Mouse (Mus musculus): ENCODE results near the gene Gm11127. TPM values are rescaled to one million over a fixed set of nuclear protein-coding genes. Genes with fewer than 3 reads are reported as not detected.
A peak's percentile ranks its signal among the peaks of the same experiment; 100 is the strongest.

Gm11127 gene
- polyA plus RNA-seq, 1 experiment from 2014 or later = not detected

DNA sequence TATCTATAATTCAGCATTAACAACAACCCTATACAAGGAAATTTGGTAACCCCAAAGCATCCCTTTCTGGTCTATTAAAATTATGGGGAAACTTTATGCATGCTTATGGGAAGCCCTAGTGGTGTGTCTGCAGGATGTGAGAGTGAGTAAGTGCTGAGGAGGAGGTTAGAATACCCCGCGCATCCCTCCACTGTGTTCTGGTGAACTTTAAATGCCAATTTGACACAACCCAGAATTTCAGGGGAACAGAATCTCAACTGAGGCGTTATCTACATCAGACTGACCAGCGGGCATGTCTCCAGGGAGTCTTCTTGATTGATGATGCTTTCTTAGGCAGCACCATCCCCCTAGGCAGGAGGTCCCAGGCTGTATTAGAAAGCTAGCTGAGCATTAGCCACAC lies 32.3 kb downstream of the Gm11127 start:
- H3K9ac ChIP-seq (replicated peaks; ENCODE audit: low read depth) = no peak overlapping the region
- no peak overlapping the region for H3K27ac ChIP-seq (ENCODE audit: low read length)
- ATAC-seq (no peak), DNase-seq (ENCODE audit: low spot score) (no peak)
- TF ChIP-seq EP300 (IDR thresholded peaks at IDR 0.05) (no peak), CTCF (IDR thresholded peaks at IDR 0.05) (no peak)
- no peaks in the 10 kb centered on the region for H3K27me3 ChIP-seq (replicated peaks; ENCODE audit: insufficient read depth, low read length)
- WGBS = 51% methylated on average over 4 of the region's 4 CpGs
- no peaks in the 10 kb centered on the region for H3K9me3 ChIP-seq (ENCODE audit: low read length)
- H3K4me2 ChIP-seq (replicated peaks; ENCODE audit: low read depth, low read length) = no peak overlapping the region
- no peaks in the 10 kb centered on the region for H3K36me3 ChIP-seq (ENCODE audit: insufficient read depth, low read length)
- peaks cover 6% of the 10 kb centered on the region; the same call in 1 of the 2 replicates for H3K4me1 ChIP-seq (ENCODE audit: insufficient read depth, low read depth, low read length)
- H3K4me3 ChIP-seq (ENCODE audit: low read depth, low read length) = no peak overlapping the region

DNA sequence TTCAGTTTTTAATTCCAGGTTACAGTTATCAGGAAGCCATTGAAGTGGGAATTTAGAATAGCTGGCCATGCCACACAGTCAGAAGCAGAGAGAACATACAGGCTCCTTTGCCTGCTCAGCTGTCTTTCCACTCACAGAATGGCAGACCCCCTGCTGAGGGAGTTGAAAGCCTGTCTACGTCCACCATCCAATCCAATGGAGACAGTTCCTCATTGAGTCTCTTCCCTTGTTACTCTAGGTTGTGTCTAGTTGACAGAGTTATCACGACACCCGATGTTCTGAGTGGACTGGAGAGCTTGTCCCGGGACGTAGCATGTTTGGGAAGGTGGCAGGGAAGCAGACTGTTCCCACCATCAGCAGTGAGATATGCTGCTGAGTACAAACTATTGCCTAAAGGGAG lies 33.0 kb downstream of the Gm11127 start:
- Histone ChIP-seq H3K4me3 (ENCODE audit: low read depth, low read length) (no peak overlapping the region), H3K9me3 (ENCODE audit: low read length) (no peaks in the 10 kb centered on the region), H3K36me3 (ENCODE audit: insufficient read depth, low read length) (no peaks in the 10 kb centered on the region), H3K27me3 (replicated peaks; ENCODE audit: insufficient read depth, low read length) (no peaks in the 10 kb centered on the region), H3K4me2 (replicated peaks; ENCODE audit: low read depth, low read length) (no peak overlapping the region), H3K4me1 (ENCODE audit: insufficient read depth, low read depth, low read length) (peaks cover 6% of the 10 kb centered on the region; the same call in 1 of the 2 replicates), H3K9ac (replicated peaks; ENCODE audit: low read depth) (no peak overlapping the region), H3K27ac (ENCODE audit: low read length) (no peak overlapping the region)
- TF ChIP-seq EP300 (IDR thresholded peaks at IDR 0.05) (no peak), CTCF (IDR thresholded peaks at IDR 0.05) (no peak)
- DNase-seq (ENCODE audit: low spot score) (no peak), ATAC-seq (no peak)
- WGBS = 49% methylated on average over 5 of the region's 5 CpGs

GRCm38 (mm10) chr17:36023710-36024654 lies 34.2 kb downstream of the Gm11127 start:
- H3K4me1 ChIP-seq (ENCODE audit: insufficient read depth, low read depth, low read length) = peaks cover 6% of the 10 kb centered on the region; the same call in 1 of the 2 replicates
- no peaks in the 10 kb centered on the region for H3K9me3 ChIP-seq (ENCODE audit: low read length)
- no peaks in the 10 kb centered on the region for H3K36me3 ChIP-seq (ENCODE audit: insufficient read depth, low read length)
- H3K4me3 ChIP-seq (ENCODE audit: low read depth, low read length) = no peak overlapping the region
- peak; percentile 89 for DNase-seq (ENCODE audit: low spot score)
- 34% methylated on average over 9 of the region's 9 CpGs for WGBS
- H3K27ac ChIP-seq (ENCODE audit: low read length) = peak overlapping the region; percentile 76
- 0 out of 2 replicates have a peak overlapping the region, but pooled peaks have one; percentile 9 for H3K9ac ChIP-seq (replicated peaks; ENCODE audit: low read depth)
- TF ChIP-seq EP300 (IDR thresholded peaks at IDR 0.05) = peak; percentile 88
- TF ChIP-seq CTCF (IDR thresholded peaks at IDR 0.05) = no peak
- no peaks in the 10 kb centered on the region for H3K27me3 ChIP-seq (replicated peaks; ENCODE audit: insufficient read depth, low read length)
- peak; percentile 70 for ATAC-seq
- H3K4me2 ChIP-seq (replicated peaks; ENCODE audit: low read depth, low read length) = no peak overlapping the region

DNA sequence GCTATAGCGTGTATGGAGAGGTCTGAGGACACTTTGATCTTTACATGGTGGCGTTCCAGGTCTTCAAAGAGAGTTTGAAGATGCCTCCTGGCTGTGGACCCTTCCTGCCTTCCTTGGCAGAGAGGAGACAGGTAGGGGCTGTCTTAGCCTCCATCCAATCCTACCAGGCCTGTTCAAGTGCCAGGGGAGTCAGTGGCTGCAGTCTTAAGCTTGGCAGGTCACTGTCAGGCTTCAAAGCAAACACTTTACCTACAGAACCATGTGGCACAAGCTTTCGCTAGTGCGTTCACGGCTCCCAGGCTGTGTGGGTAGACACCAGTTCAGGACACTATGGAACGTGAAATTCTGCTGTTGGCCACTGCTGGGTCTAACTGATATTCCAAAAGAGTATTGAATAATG lies 35.2 kb downstream of the Gm11127 start:
- Histone ChIP-seq H3K27ac (ENCODE audit: low read length) (peak overlapping the region; percentile 57; the same call in 1 of the 2 replicates), H3K4me1 (ENCODE audit: insufficient read depth, low read depth, low read length) (peaks cover 6% of the 10 kb centered on the region; the same call in 1 of the 2 replicates), H3K36me3 (ENCODE audit: insufficient read depth, low read length) (no peaks in the 10 kb centered on the region), H3K9ac (replicated peaks; ENCODE audit: low read depth) (no peak overlapping the region), H3K27me3 (replicated peaks; ENCODE audit: insufficient read depth, low read length) (no peaks in the 10 kb centered on the region), H3K4me2 (replicated peaks; ENCODE audit: low read depth, low read length) (no peak overlapping the region), H3K9me3 (ENCODE audit: low read length) (no peaks in the 10 kb centered on the region), H3K4me3 (ENCODE audit: low read depth, low read length) (no peak overlapping the region)
- TF ChIP-seq CTCF (IDR thresholded peaks at IDR 0.05) (no peak), EP300 (IDR thresholded peaks at IDR 0.05) (no peak)
- 87% methylated on average over 6 of the region's 6 CpGs for WGBS
- no peak for DNase-seq (ENCODE audit: low spot score)
- no peak for ATAC-seq

GRCm38 (mm10) chr17:36022098-36022497 lies 36.1 kb downstream of the Gm11127 start:
- Histone ChIP-seq H3K4me3 (ENCODE audit: low read depth, low read length) (no peak overlapping the region), H3K4me1 (ENCODE audit: insufficient read depth, low read depth, low read length) (peaks cover 6% of the 10 kb centered on the region; the same call in 1 of the 2 replicates), H3K9me3 (ENCODE audit: low read length) (no peaks in the 10 kb centered on the region), H3K9ac (replicated peaks; ENCODE audit: low read depth) (no peak overlapping the region), H3K27ac (ENCODE audit: low read length) (no peak overlapping the region), H3K4me2 (replicated peaks; ENCODE audit: low read depth, low read length) (no peak overlapping the region), H3K27me3 (replicated peaks; ENCODE audit: insufficient read depth, low read length) (no peaks in the 10 kb centered on the region), H3K36me3 (ENCODE audit: insufficient read depth, low read length) (no peaks in the 10 kb centered on the region)
- TF ChIP-seq EP300 (IDR thresholded peaks at IDR 0.05) = no peak
- TF ChIP-seq CTCF (IDR thresholded peaks at IDR 0.05) = no peak
- WGBS = 92% methylated on average over 9 of the region's 9 CpGs
- ATAC-seq = no peak
- no peak for DNase-seq (ENCODE audit: low spot score)

- Histone ChIP-seq H3K27ac (ENCODE audit: low read length) (peak overlapping the region; percentile 75), H3K4me1 (ENCODE audit: insufficient read depth, low read depth, low read length) (peaks cover 6% of the 10 kb centered on the region; the same call in 1 of the 2 replicates), H3K36me3 (ENCODE audit: insufficient read depth, low read length) (no peaks in the 10 kb centered on the region), H3K9ac (replicated peaks; ENCODE audit: low read depth) (no peak overlapping the region), H3K4me2 (replicated peaks; ENCODE audit: low read depth, low read length) (peak overlapping the region; percentile 49), H3K9me3 (ENCODE audit: low read length) (no peaks in the 10 kb centered on the region), H3K27me3 (replicated peaks; ENCODE audit: insufficient read depth, low read length) (no peaks in the 10 kb centered on the region), H3K4me3 (ENCODE audit: low read depth, low read length) (no peak overlapping the region)
- ATAC-seq = no peak
- no peak for DNase-seq (ENCODE audit: low spot score)
- 83% methylated on average over 1 of the region's 1 CpGs for WGBS
- TF ChIP-seq CTCF (IDR thresholded peaks at IDR 0.05) = no peak
- no peak for TF ChIP-seq EP300 (IDR thresholded peaks at IDR 0.05)
Observed at GRCm38 (mm10) chr17:36021309-36021708, 36.9 kb downstream of the Gm11127 start.

Measured in lung, postnatal 0 days (tissue).